Mouse (Mus musculus) hindbrain, embryonic 14.5 days (tissue): ENCODE measurements around the gene Nradd. TPM values are rescaled to one million over a fixed set of nuclear protein-coding genes. Genes with fewer than 3 reads are reported as not detected.

Source experiments
- ATAC-seq: fragments of 200-750 bp; cut with Nextera tagmentation; 2 replicates; pipeline ENCODE4 v1.8.0; 2017; ENCODE audit warnings: moderate number of reproducible peaks, mild to moderate bottlenecking, moderate TSS enrichment, moderate library complexity; ENCODE audit not compliant: low FRiP score
- DNase-seq: peaks from one replicate; pipeline ENCODE4 v3.0.0-alpha.2; 2015; ENCODE audit warnings: low spot score
- H3K27ac ChIP-seq: fragments of 300-500 bp; sonication (generic); 2 replicates; pipeline ENCODE4 v1.5.1; 2014; ENCODE audit warnings: mild to moderate bottlenecking, moderate library complexity
- H3K27me3 ChIP-seq: fragments of 300-500 bp; sonication (generic); 2 replicates; pipeline ENCODE4 v1.6.1; 2014; ENCODE audit warnings: mild to moderate bottlenecking, low read length, mixed read lengths; ENCODE audit not compliant: control insufficient read depth, insufficient read depth
- H3K36me3 ChIP-seq: fragments of 300-500 bp; sonication (generic); replicated peaks from 2 replicates; pipeline ENCODE4 v1.6.1; 2014; ENCODE audit not compliant: control insufficient read depth, insufficient read depth
- H3K4me1 ChIP-seq: fragments of 300-500 bp; sonication (generic); replicated peaks from 2 replicates; pipeline ENCODE4 v1.6.1; 2014; ENCODE audit warnings: antibody characterized with exemption, low read length, mixed read lengths; ENCODE audit not compliant: control insufficient read depth, insufficient read depth
- H3K4me2 ChIP-seq: fragments of 300-500 bp; sonication (generic); replicated peaks from 2 replicates; pipeline ENCODE4 v1.6.1; 2014; ENCODE audit warnings: mild to moderate bottlenecking, moderate library complexity
- H3K4me3 ChIP-seq: fragments of 300-500 bp; sonication (generic); replicated peaks from 2 replicates; pipeline ENCODE4 v1.5.1; 2014; ENCODE audit warnings: mild to moderate bottlenecking, low read length
- H3K9ac ChIP-seq: fragments of 300-500 bp; sonication (generic); 2 replicates; pipeline ENCODE4 v1.6.1; 2014
- H3K9me3 ChIP-seq: fragments of 300-500 bp; sonication (generic); 2 replicates; pipeline ENCODE4 v1.6.1; 2016; ENCODE audit warnings: low read length; ENCODE audit not compliant: control insufficient read depth
- WGBS: fragments of 180-500 bp; shearing (Covaris S2); extraction: QIAGEN DNeasy Blood & Tissue Kit; methylation state at CpG from one replicate; pipeline ENCODE4 v1.1.7; 2014; 5-methylcytosine and 5-hydroxymethylcytosine counted together
- polyA plus RNA-seq: library from polyadenylated mRNA; unstranded; fragments of >200 nt; fragmentation: Nextera tagmentation; extraction: Ambion mirVana; gene quantifications from 2 replicates; pipeline ENCODE4 v1.2.1, GENCODE M21; 2014

Nradd gene
- polyA plus RNA-seq, 1 experiment from 2014 or later = 16.4 TPM

- DNase-seq (no peak), ATAC-seq (no peak)
- Histone ChIP-seq H3K4me2 (peak overlapping the region; percentile 94), H3K27me3 (no peaks in the 10 kb centered on the region), H3K9ac (peak overlapping the region; percentile 73), H3K9me3 (no peaks in the 10 kb centered on the region), H3K4me3 (peak overlapping the region; percentile 42), H3K4me1 (peaks cover 24% of the 10 kb centered on the region), H3K36me3 (peaks cover 32% of the 10 kb centered on the region), H3K27ac (peak overlapping the region; percentile 84)
- WGBS = 50% methylated on average over 8 of the region's 8 CpGs
Measured at GRCm38 (mm10) chr9:110623416-110624195, 646 bp downstream of the Nradd start.

DNA sequence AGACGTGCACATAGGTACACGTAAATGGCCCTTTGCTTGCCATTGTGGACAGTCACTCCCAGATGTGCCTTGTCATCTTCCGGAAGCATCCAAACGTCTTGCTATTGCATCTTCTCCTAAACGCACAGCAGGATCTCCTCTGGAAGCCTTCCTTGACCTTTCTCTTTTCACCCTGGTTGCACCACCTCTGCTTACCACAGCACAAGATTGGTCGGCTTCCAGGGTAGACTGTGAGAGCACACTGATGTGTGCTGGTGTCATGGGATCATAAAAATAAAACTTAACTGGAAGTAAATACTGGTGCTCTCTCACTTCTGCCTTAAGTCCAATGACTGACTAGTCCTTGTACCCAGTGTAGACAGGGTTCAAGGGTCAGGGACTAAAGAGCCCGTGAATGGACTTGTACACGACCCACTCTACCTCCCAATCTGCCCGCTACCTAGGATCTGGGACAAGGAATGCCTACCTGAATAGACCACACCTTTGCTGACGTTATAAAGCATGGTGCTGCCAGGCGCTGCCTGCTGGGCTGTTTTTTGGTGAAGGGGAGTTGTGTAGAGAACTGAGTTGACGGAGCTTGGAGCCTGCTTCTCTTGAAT is 1.5 kb downstream of the Nradd start:
- H3K4me3 ChIP-seq = no peak overlapping the region
- peaks cover 41% of the 10 kb centered on the region for H3K36me3 ChIP-seq
- no peak overlapping the region; the same call in 1 of the 2 replicates for H3K4me2 ChIP-seq
- H3K9ac ChIP-seq = 0 out of 2 replicates have a peak overlapping the region, but pooled peaks have one; percentile 73
- ATAC-seq (no peak), DNase-seq (no peak)
- peaks cover 24% of the 10 kb centered on the region for H3K4me1 ChIP-seq
- no peaks in the 10 kb centered on the region for H3K9me3 ChIP-seq
- 91% methylated on average over 12 of the region's 12 CpGs for WGBS
- H3K27ac ChIP-seq = no peak overlapping the region
- H3K27me3 ChIP-seq = no peaks in the 10 kb centered on the region

DNA sequence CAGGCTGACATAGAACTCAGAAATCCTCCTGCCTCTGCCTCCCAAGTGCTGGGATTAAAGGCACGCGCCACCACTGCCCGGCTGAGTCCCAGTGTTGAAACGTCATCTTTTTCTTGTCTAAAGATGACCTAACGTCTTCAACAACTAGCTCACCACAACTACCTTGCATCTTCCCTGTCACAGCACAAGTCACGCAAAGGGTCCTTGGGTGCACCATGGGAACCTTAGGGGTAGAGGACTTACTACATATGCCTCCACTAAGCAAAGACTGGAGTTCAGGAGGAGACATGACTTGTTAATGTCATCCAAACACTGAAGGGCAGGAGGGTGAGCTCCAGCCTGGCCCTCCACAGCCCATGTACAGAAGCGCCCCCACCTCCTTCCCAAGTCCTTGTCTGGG is 3.6 kb downstream of the Nradd start:
- DNase-seq (no peak), ATAC-seq (no peak)
- no peak overlapping the region for H3K27ac ChIP-seq
- no peak overlapping the region for H3K9ac ChIP-seq
- H3K4me2 ChIP-seq = no peak overlapping the region
- H3K36me3 ChIP-seq = peaks cover 53% of the 10 kb centered on the region
- H3K9me3 ChIP-seq = no peaks in the 10 kb centered on the region
- no peaks in the 10 kb centered on the region for H3K27me3 ChIP-seq
- WGBS = 96% methylated on average over 7 of the region's 7 CpGs
- H3K4me1 ChIP-seq = peaks cover 24% of the 10 kb centered on the region
- H3K4me3 ChIP-seq = no peak overlapping the region

GRCm38 (mm10) chr9:110620180-110620579 is 4.1 kb downstream of the Nradd start:
- H3K27ac ChIP-seq = no peak overlapping the region
- 89% methylated on average over 7 of the region's 7 CpGs for WGBS
- no peak overlapping the region for H3K9ac ChIP-seq
- no peaks in the 10 kb centered on the region for H3K27me3 ChIP-seq
- H3K4me3 ChIP-seq = no peak overlapping the region
- no peak overlapping the region for H3K4me2 ChIP-seq
- no peaks in the 10 kb centered on the region for H3K9me3 ChIP-seq
- peaks cover 58% of the 10 kb centered on the region for H3K36me3 ChIP-seq
- DNase-seq = no peak
- peaks cover 19% of the 10 kb centered on the region for H3K4me1 ChIP-seq
- no peak for ATAC-seq

- H3K9ac ChIP-seq = no peak overlapping the region
- no peak overlapping the region for H3K4me3 ChIP-seq
- no peak overlapping the region for H3K27ac ChIP-seq
- no peaks in the 10 kb centered on the region for H3K9me3 ChIP-seq
- no peak overlapping the region for H3K4me2 ChIP-seq
- no peaks in the 10 kb centered on the region for H3K27me3 ChIP-seq
- ATAC-seq (no peak), DNase-seq (no peak)
- no peaks in the 10 kb centered on the region for H3K4me1 ChIP-seq
- peaks cover 66% of the 10 kb centered on the region for H3K36me3 ChIP-seq
- 84% methylated on average over 3 of the region's 3 CpGs for WGBS
Measured at GRCm38 (mm10) chr9:110617081-110617480, 7.2 kb downstream of the Nradd start.

DNA sequence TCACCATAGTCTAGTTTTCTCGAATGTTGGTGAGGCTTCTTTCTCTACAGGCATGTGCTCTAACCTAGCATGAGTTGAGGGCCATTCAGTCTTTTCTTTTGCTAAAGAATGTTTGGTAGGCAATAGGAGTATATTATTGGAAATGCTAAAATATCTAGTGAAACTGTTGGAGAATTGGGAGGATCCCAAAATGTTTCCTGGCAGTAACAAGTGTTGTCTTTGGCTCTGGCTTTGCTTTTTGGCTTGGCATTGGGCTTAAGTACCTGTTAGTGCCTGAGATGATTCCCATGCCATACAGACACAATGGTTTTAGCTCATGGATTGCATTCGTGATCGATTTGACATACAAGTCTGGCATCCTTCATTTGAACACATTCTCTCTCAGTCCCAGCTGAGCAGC is 12.8 kb downstream of the Nradd start:
- H3K36me3 ChIP-seq = peaks cover 44% of the 10 kb centered on the region
- no peaks in the 10 kb centered on the region for H3K9me3 ChIP-seq
- no peak for ATAC-seq
- no peak overlapping the region for H3K9ac ChIP-seq
- no peak overlapping the region for H3K27ac ChIP-seq
- no peak overlapping the region for H3K4me2 ChIP-seq
- no peak for DNase-seq
- no peaks in the 10 kb centered on the region for H3K27me3 ChIP-seq
- 88% methylated on average over 3 of the region's 3 CpGs for WGBS
- H3K4me1 ChIP-seq = no peaks in the 10 kb centered on the region
- no peak overlapping the region for H3K4me3 ChIP-seq

- 67% methylated on average over 1 of the region's 1 CpGs for WGBS
Measured at GRCm38 (mm10) chr9:110583521-110583920, 40.7 kb downstream of the Nradd start.

GRCm38 (mm10) chr9:110582161-110582560 is 42.1 kb downstream of the Nradd start:
- H3K36me3 ChIP-seq = peaks cover 30% of the 10 kb centered on the region
- no peaks in the 10 kb centered on the region for H3K9me3 ChIP-seq
- H3K9ac ChIP-seq = no peak overlapping the region
- no peak overlapping the region for H3K4me2 ChIP-seq
- H3K4me1 ChIP-seq = no peaks in the 10 kb centered on the region
- H3K27ac ChIP-seq = no peak overlapping the region
- H3K27me3 ChIP-seq = no peaks in the 10 kb centered on the region
- 89% methylated on average over 2 of the region's 2 CpGs for WGBS
- DNase-seq (no peak), ATAC-seq (no peak)
- no peak overlapping the region for H3K4me3 ChIP-seq

More at GRCm38 (mm10) chr9:110583521-110583920, 40.7 kb downstream of the Nradd start:
- Histone ChIP-seq H3K4me3 (no peak overlapping the region), H3K36me3 (peaks cover 24% of the 10 kb centered on the region), H3K9ac (no peak overlapping the region), H3K27me3 (no peaks in the 10 kb centered on the region), H3K9me3 (no peaks in the 10 kb centered on the region), H3K4me2 (no peak overlapping the region), H3K4me1 (no peaks in the 10 kb centered on the region), H3K27ac (no peak overlapping the region)
- ATAC-seq (no peak), DNase-seq (no peak)
